Mouse (Mus musculus) adrenal gland, adult 2 months (tissue): Measurements from ENCODE around the gene Cblc. TPM values are rescaled to one million over a fixed set of nuclear protein-coding genes. Genes with fewer than 3 reads are reported as not detected.
A peak's percentile ranks its signal among the peaks of the same experiment; 100 is the strongest.

Experiments used
- DNase-seq: peaks from one replicate; pipeline ENCODE4 v3.0.0; 2021
- long read RNA-seq: library from polyadenylated mRNA; stranded (forward); transcript quantifications from one replicate; pipeline ENCODE4 v2.0.0, GENCODE M21; 2021
- polyA plus RNA-seq: library from polyadenylated mRNA; depleted of rRNA; stranded (reverse); fragments of >200 nt; gene quantifications from 2 replicates; pipeline ENCODE4 v1.2.3, GENCODE M21; 2012; rRNA removed
- total RNA-seq, 2 experiments: library from RNA; stranded (reverse); gene quantifications; 2 replicates each; pipeline ENCODE4 v1.2.3; 2021

Cblc gene
- total RNA-seq (not detected), polyA plus RNA-seq (0.60 TPM in 1 of 2 replicates, not detected in the other)
- long read RNA-seq = 0 reads

DNA sequence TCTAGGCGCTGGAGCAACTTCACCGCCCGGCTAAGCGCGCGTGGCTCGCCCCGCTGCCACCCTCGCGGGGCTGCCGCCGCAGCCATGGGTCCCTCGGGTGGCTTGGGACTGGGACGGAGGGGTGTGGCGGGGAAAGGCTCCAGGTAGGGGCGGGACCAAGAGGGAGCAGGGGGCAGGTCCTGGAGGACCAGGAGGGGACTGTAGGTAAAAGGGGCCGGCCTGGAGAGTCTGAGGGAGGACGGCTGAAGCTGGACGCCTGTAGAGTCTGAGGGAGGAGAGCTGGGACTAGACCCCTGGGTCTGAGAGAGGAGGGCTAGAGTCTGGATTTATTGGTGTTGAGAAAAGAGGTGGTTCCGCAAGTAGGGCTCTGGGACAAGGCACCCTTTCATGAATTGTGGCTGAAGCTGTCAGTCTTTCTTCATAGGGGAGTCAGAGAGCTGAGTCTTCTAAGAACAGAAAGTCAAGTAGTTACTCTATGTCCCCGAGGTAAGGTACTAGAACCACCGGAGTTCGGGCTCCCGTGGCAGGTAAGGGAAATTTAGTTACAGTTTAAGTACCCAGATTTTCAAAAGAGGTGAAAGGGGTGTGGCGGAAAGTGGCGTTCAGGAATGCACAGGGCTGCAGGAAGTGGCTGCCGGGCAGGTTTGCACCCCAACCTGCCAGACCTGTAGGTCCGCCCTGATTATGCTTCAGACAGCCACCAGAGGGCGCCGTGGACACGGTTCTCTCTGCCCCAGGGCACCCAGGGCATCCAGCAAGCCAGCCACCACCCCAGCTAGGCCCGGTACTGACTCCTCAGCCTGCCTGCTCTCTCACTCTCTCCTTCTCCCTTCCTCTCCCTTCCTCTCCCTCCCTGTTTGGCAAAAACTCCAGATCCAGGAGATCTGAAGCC lies at the start of gene Cblc:
TSS of gene Cblc (minus strand) at position 113 of the 892 bp plus-strand sequence.
- DNase-seq = peak; percentile 85

DNA sequence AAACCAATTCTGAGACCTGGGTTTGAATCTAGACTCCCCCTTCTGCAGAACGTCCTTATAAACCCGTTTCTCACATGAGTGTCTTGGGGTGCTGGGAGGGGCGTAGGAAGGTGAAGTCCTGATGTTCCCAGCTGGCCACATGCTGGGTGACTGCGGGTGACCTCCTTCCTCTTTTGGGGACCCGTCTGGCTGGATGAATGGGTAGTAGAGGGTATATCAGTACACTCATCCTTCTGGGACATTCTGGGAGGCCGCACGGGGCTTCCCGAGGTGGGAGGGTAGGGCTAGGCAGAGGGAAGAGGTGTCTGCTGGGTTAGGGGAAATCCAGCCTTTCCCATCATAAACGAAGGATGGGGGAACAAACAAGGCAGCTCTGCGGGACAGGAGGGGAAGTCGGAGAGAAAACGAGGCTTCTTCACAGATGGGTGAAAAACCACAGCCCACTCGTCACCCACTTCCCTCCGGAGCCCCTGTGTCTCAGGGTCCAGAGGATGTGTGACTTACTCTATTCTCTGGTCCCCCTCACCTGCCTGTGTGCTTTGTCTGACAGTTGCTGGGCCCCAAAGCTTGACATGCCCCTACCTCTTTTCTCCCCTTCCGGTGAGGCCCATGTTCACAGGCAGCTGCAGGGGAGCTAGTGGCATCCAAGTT lies 48.0 kb upstream of the Cblc start:
- DNase-seq = no peak

DNA sequence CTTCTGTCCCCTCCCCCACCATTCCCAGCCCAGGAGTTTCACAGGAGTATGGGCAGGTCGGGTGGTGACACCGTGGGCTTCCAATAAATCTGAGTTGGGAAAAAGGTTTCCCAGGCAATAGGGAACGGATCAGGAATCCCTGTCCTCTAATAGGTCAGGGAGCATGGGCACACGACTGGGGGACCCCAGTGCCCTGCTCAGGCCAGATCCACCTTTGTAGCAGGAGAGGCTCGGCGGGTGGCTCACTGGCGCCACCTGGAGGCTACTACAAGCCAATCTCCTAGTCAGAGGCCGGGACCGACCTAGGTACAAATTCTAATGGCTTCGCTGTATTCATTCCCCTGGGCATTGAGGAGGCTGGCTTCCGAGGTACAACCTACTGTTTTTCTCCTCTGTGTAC lies 47.0 kb upstream of the Cblc start:
- DNase-seq = peak; percentile 83

DNA sequence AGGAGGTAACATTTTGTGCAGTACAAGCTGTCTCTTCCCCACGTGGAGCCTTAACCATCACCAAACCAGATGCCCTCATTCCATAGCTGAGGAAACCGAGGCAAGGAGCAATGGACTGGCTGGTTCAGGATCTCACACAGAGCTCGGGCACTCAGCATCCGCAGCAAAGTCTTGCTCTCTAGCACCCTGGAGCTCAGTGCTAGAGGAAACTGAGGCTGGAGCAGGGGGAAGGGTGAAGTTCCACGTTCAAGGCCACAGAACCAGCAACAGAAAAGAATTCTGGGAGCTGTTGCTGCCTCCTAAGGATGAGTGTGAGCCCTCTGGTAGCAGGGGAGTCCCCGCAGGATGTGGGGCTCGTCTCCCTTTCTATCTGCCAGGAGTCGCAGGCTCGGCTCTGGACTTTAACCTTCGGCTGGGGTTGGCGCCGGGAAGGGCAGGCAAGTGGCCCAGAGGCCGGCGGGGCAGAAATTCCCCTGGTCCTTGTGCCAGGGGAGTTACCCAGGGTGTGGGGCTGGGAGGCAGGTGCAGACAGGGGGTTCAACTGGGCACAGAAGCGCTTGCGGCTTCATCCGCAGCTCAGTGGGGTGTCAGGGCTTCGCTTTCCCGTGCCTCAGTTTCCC lies 46.4 kb upstream of the Cblc start:
- peak; percentile 68 for DNase-seq

DNA sequence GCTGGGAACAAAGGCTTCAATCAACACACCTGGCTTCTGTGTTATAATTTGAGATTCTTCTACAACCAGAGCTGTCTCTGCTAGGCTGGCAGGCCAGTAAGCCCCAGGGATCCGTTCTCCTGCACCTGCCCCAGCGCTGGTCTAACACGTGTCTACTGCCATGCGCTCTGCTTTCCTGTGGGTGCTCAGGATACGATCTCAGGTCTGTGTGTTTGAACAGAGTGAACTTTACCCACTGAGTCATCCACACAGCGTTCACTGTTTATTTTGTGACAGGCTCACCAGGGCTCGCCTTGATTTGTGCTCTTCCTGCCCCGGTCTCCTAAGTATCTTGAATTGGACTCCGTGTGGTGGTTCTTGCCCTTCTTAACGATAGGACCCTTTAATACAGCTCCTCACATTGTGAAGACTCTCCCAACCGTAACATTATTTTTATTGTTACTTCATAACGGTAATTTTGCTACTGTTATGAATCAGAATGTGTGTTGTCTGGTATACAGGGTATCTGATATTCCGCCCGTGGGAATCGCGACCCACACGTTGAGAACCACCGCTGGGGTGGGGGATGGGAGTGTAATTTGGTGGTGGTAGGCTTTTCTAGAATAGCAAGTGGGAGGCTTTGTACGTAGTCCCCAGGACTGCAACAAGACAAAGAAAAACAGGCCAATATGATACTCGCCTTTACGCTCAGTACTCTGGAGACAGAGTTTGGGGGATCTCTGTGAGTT lies 45.2 kb upstream of the Cblc start:
- peak; percentile 35 for DNase-seq

DNA sequence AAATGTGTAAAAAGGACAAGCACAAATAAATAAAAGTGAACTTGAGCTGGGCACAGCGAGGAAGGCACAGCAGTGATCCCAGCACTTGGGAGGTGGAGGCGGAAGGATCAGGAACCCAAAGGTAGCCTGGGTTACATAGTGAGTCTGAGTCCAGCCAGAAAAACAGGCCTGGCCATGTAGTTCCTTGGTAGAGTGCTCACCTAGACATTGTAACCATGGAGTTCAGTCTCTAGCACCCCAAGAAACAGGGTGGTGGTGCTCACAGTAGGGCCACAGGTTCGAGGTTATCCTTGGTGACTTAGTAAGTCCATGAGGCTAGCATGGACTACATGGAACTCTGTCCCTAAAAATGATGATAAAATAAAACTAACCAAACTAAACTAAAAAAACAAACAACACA lies 44.3 kb upstream of the Cblc start:
- no peak for DNase-seq

DNA sequence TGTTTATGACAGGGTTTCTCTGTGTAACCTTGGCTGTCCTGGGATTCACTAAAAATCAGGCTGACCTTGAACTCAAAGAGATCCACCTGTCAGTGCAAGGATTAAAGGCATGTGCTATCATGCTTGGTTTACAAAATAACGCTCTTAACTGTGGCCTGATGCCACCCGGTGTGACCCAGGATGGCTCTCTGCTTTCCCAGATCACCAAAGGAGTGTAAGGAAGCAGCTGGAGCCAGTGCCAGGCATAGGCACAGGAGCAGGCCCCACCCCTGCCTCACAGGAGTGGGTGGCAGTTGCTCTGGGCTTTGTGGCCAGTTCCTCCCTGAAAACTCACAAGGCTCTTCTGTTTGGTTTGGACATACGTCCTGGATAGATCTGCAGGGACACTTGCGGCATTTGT lies 43.8 kb upstream of the Cblc start:
- no peak for DNase-seq

DNA sequence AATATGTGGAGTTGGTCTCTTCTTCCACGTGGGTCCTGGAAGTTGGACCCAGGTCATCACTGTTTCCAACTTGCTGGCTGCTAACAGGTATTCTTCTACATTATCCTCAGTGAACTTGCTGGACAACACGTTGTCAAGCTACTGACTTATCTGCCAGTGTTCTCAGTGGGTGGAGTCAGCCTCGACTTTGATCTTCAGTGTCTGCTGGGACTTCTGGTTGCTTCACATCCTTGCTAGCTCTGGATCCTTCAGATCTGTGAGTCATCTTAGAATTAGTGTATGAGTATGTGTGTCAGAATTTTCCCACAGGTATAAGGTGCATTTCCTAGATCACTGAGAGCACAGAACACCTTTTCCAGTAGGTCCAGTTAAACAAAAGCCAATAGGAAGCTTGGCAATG lies 40.2 kb upstream of the Cblc start:
- DNase-seq = peak; percentile 73

DNA sequence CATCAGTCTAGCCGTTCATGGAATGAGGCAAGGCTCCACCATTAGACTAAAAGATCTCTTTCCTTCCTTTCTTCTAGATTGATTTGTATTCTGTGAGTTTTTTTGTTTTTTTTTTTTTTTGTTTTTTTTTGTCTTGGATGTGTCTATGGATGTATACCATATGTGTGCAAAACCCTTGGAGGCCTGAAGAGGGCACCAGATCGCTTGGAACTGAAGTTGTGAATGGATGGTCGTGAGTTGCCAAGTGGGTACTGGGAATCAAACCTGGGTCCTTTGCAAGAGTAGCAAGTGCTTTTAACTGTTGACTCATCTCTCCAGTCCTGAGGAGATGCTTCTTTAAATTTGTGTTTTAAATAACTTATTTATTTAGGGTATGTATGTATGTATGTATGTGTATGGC lies 37.4 kb upstream of the Cblc start:
- no peak for DNase-seq

DNA sequence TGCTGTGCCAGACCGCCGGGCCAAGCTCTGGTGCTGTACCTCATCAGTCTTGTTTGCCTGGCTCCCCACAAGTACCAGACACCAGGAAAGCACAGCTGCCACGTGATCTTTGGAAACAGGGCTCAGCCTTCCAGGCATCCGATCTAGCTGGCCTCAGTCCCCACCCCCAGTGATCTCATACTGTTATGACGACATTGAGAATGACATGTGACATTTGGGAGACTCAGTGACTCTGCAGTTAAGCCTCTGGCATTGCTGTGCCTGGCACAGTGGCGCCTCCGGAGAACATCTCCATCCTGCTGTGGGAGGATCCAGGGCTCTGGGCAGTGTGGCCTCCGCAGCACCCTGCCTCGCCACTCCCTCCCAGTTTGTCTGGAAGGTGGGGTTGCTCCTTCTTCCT lies 35.2 kb upstream of the Cblc start:
- peak; percentile 83 for DNase-seq

DNA sequence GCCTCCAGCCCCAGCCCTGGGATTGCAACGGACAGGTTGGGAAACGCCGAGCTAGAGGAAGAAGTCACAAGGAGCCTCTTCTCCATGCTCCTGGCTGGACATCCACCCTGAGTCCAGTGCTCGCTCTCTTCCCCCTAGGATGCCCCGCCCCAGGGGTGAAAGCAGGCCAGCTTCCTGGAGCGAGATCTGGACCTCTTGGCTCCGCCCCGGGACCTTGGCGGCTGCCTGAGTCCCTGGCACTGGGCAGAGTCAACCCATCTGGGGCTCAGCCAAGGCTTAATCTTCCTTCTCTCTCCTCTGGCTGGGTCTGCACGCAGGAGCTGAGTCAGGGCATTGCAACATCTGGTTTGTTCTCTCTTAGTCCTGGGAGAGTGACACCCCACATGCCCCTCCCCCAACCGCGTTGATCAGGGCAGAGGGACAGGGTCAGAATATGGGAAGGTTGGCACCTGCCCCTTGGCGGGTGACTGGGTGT lies 34.1 kb upstream of the Cblc start:
- DNase-seq = peak; percentile 99

DNA sequence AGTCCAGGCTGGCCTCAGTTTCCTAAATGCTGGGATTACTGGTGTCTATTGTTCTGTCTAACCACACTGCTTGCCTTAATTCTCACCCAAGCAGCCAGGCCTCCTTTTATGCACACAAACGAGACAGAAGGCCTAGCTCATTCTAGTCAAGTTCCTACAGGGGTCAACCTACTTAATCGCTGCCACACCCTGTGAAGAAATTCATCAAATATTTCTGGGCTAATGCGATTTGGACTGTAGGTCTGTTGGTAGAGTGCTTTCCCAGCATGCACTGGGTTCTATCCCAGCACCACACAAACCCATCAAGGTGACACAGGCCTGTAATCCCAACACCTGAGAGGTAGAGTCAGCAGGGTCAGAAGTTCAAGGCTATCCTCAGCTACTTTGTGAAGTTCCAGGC lies 33.1 kb upstream of the Cblc start:
- no peak for DNase-seq

DNA sequence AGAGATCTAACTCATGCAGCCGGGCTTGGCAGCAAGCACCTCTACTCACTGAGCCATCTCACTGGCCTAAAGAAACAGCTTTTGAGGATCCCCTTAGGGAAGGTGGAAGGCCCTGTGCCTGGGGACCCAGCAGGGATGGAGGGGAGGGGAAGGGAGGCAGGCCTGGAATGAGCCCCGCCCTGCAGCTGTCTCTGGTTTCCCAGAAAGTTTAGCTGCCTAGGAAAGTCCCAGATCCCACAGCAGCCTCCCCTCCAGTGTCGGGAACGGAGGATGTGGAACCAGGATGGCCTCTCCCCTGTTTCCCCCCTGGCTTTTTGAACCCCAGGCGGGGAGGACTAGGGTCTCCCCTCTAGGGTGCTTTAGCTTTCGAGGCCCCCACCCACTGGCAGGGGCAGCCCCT lies 30.1 kb upstream of the Cblc start:
- DNase-seq = no peak

DNA sequence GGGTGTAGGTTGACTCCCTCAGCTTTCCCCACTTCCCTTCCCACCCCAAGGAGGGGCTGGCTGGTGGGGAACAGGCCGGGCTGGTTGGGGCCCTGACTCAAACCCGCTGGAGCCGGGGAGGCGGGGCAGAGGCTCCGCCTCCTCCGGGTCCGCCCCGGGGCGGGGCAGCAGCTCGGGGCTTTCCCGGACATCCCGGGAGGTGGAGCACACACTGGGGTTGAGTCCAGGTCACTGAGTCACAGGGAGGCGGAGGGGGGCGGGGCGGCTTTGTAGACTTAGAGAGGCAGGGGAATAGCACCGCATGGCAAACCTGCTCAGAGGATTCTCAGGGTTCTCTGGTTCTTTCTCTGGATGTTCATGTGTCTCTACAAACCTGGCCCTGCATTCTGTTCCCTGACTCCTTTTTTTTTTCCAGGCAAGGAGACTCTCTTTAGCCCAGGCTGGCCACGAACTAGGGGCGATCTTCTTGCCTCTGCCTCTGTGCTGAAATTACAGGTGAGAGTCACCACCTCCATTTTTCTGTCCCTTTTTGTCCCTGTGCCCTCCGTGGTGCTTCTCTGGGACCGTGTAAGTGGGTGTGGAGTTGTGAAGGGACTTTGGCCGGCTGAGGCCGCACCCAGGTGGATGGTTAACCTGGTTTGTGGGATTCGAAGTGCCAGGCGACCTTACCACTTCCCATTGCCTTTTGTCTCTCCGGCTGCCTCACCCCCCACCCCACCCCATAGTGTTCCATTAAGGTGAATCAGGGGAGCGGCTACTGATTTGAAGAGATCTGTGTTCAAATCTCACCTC lies 27.8 kb upstream of the Cblc start:
- DNase-seq = peak; percentile 96

DNA sequence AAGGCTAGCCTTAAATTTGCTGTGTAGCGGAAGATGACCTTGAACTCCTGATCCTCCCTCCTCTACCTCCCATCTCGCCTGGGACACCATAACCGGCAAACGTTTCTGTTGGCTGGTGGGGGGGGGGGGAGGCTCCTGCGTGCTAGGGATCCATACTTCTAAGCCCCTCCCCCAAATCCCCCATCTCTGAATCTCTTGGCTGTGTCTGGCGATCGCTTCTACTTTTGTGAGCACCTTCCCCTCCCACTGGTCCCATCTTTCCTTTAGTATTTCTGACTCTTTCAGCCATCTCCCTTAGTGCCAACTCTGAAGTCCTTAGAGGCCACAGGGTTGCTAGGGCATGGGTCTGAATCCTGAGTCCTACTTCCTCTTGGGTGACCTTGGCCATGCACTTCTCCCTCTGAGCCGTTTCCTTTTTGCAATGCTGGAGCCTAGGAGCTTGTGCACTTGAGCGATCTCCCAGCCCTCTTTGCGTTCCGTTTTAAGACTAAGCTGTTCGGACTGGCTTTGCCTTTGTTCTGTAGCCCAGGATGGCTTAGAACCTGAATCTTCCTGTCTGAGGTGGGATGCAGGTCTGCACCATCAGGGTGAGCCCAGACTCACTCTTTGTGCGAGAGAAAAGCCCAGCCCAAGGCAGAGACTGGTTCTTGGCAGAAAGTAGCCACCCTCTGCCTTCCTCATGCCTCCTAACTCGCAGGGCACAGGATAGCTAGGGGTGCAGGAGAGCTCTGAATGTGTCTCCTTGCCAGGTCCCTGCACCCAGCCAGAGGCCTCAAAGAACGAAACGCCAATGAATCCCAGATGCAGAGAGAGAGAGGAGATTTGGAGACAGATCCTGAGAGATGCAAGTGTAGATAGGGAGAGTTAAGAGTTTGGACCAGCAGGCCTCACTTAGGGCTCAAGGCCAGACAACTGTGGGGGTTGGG lies 26.9 kb upstream of the Cblc start:
- peak; percentile 70 for DNase-seq

DNA sequence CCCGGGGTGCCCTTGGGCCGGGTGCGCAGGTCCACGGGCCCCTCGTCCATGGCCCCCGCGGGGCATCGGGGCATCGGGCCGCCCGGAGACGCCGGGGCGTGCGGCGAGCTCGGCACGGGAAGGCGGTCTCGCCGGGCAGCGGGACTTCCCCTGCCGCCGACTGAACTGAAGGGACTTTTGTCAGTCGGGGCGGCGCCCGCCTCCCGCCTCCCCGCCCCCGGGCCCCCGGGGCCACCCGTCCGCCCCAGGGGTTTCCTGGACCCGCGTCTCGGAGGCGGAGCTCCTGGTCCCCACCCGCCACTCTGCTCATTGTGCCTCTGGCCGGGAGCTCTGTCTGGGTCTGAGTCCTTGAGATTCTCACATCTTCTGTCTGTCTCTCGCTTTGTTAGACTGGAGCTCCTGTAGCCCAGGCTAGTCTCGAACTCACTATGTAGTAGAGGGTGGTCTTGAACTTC lies 26.0 kb upstream of the Cblc start, which contains the start of gene Bcl3:
TSS of gene Bcl3 (minus strand) at position 167 of the 455 bp plus-strand sequence.
- DNase-seq = peak; percentile 90

DNA sequence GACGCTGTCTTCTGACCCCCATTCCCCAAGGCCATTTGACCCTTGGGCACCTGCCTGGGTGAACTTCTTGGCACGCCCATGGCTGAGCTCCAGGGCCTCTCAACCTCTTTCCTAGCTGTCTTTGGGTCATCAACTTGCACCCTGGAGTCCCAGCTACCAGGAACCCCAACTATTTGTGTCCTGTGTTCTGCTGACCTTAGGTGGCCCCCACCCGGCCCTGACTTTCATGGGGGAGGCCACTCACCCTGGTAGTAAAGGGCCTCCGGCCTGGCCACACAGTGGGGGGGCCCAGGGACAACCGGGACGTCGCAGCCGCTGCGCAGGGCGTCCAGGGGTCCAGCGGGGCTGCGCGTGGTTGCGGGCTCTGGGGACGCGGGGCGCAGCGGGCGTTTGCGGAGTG lies 25.6 kb upstream of the Cblc start:
- DNase-seq = no peak

DNA sequence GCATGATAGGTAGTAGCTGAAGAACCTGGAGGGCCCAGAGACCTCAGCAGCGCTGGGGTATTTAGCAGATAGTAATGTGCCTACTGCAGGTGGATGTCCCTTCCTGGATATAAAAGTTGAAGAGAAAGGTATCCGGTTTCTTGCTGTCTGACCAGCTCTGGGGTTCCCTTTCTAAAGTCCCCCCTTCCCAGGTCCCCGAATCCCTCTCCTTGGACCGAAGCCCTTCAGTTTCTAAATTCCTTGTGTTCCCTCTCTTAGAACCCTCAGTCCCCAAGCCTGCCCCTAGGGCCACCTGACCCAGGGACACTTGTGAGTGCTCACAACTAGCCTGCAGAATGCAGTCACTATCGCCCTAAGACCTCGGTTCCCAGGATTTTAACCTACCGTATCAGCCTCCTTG lies 25.0 kb upstream of the Cblc start:
- DNase-seq = no peak

DNA sequence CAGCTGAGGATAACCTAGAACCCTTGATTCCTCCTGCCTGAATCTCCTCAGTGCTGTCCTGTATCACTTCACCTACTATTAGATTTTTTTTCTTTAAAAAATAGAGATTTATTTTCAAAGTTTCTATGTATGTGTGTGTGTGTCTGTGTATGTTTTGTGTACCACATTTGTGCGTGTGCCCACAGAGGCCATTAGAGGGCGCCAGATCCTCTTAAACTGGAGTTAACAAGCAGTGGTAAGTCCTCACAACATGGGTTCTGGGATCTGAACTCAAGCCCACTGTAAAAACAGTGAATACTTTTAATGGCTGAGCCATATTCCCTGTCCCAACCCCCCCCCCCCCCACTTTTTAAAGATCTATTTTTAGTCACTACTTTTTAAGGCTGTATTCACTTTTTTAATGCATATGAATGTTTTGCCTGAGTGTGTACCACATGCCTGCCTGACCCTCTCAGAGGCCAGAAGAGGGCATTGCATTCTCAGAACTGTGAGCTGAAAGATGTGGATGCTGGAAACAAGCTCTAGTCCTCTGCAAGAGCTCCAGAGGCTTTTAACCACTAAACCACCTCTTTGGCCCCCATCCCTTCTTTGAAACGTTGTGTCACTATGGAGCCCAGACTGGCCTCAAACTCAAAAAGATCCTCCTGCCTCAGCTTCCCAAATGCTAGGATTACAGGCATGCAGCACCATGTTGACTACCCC lies 23.9 kb upstream of the Cblc start:
- DNase-seq = no peak
